Mouse (Mus musculus): ENCODE results near the gene Hspg2. TPM values are rescaled to one million over a fixed set of nuclear protein-coding genes. Genes with fewer than 3 reads are reported as not detected.

Gene Hspg2
- polyA plus RNA-seq (2021; fragmentation: Nextera tagmentation), result 0.88 and 1.2 TPM in 2 replicates
- long read RNA-seq, experiment 1, partial matches to known transcripts, result 0 of 1 reads
- long read RNA-seq, experiment 1, other reads (novel, unspliced or antisense), result 1 of 1 reads
- long read RNA-seq, experiment 2, partial matches to known transcripts, result 1 of 1 reads
- long read RNA-seq, experiment 2, other reads (novel, unspliced or antisense), result 0 of 1 reads

DNA sequence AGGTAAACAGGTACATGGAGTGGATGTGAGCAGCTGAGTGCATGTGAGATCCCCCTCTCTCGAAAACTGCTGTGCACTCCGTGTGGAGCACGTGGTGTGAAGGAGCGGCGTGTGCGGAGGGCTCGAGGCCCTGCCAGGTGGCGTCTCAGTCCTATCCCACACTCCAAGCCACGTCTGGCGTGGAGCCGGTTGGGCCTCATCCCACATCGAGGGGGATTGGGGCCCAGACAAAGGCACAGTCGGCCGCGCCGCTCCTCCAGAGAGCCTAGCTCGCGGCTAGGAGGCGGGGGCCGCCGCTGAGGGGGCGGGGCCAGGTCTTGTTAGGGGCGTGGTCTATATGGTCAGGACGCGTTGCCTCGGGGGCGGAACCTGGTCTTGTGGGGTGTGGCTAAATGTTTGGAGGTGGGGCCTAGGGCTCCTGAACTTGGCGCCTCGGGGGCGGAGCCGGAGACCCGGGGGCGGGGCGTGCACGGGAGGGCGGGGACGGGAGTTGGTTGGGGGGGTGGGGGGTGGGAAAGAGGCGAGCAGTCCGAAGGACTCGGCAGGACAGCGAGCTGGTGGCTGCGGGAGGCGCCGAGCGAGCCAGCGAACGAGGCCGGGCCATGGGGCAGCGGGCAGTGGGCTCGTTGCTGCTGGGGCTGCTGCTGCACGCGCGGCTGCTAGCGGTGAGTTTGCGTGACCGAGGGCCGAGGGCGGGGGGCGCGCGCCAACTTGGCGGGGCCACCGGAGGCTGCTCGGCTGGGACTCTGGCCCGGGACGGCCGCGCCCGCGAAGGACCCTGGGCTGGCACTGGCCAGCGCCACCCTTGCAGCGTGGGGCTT lies at the start of gene Hspg2:
Gene Hspg2 (plus strand): TSS at position 510 of the 821 bp plus-strand sequence.

DNA sequence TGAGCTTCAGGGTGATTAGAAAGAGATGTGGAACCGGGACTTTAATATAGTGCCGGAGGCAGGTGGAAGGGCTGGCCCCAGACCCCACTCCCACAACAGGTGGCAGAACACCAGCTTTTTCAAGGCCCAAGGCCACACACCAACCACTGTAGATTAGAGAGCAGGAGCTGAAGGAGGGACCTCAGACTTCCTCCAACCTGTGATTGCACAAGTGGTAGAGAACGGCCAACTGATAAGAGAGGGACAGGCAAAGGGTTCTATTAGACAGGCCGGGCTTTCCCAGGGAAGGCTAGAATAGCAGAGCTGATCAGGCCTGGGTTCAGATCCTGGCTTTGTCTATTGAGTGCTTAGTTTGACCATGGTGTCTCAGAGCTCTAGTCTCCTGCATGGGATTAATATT lies 38.1 kb upstream of the Hspg2 start, which contains the start of gene Cela3b:
Gene Cela3b (minus strand): TSS at position 39 of the 400 bp plus-strand sequence.

DNA sequence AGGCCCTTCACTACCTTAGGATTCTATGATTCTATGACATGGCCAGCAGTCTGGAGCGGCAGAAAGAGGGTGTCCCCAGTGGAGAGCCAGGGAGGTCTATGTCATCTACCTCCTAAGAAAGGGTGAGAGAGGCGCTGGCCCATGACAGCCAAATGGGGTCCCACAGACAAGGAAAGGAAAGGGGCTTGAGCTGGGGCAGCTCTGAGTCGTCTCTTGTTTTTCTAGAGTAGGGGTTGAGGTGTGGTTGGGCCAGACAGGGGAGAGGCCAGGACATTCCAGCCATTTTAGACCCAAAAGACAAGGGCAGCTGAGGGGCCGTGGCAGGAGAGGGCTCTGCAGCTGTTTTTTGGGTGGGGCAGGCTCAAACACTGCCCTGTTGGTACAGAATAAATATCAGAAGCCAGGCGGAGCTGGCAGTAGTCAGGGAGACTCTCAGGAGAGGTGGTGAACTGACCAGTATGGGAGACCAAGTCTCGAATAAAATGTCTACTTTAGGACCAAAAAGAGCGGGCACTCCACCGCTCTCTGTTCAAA lies 15.3 kb upstream of the Hspg2 start, which contains the start of gene 1700013G24Rik:
Gene 1700013G24Rik (plus strand): TSS at position 51 of the 534 bp plus-strand sequence.

DNA sequence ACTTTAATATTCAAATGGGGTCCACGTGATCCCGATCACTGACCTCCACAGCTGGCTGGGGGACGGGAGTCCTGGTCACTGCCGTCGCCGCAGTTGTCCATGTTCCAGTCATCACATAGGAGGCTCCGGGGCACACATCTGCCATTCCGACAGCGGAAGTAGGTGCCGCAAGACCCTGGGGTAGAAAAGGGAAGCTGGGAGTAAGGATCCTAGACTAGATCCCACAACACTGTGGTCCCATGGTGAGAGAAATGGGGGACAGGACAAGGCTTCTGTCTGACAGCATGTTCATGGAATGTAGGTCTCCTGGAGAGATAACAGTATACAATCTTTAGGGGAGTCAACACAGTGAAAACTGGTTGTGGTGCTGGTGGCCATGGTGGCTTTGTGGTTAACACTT lies 105.9 kb downstream of the Hspg2 start, which contains the start of gene Ldlrad2:
Gene Ldlrad2 (minus strand): TSS at position 101 of the 400 bp plus-strand sequence.

DNA sequence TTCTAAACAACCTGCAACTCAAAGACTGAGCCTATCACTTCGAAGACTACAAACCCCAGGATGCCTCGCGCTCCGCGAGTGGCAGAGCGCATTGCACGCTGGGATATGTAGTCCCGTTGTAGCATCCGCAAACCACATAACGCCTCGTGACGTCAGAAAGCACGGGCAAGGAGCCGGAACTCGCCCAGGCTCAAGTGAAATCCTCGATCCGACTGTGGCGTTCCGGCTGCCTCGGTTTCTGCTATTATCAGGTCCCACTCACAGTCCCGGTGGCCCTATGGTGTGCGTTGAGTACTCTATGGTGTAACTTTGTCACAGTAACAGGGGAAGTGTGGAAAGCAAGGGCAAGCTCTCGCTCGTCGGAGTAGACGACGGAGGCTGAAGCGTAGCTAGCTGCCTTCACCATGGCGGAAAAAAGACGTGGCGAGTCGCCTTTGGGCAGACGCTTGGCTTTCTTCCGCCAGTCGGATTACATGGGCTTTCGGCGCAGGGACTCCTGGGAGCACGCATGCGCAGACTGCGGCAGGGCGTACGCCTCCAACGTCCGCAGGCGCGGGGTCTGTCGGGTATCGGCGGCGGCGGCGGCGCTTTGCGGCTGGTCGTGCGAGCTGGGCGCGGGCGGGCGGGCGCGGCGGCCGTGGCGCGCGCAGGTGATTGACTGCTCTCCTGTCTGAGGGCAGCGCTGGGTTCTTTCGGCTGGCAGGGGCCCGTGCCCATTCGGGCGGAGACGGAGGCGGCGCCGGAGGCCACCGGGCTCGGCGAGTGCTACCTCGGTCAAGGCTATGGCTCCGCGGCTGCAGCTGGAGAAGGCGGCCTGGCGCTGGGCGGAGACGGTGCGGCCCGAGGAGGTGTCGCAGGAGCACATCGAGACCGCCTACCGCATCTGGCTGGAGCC lies 125.3 kb downstream of the Hspg2 start, which contains the start of gene Usp48:
Gene Usp48 (plus strand): TSS at position 155 of the 895 bp plus-strand sequence.

Small RNA genes lying within 50 kb of the gene (microRNA-seq; reads per million reads assigned to microRNA genes)
- gene Mir7018, result not detected

Other genes starting within 250 kb of the Hspg2 start
- 1.3 TPM in 2 replicates for gene Wnt4, start 191.3 kb upstream of the Hspg2 start, polyA plus RNA-seq (2021; fragmentation: Nextera tagmentation)
- gene Cdc42, start 111.0 kb upstream of the Hspg2 start, polyA plus RNA-seq (2021; fragmentation: Nextera tagmentation), result 462 and 467 TPM in 2 replicates
- not detected in 2 replicates for gene Cela3a, start 59.0 kb upstream of the Hspg2 start, polyA plus RNA-seq (2021; fragmentation: Nextera tagmentation)
- gene Cela3b, start 38.2 kb upstream of the Hspg2 start, polyA plus RNA-seq (2021; fragmentation: Nextera tagmentation), result not detected in 2 replicates
- gene 1700013G24Rik, start 15.5 kb upstream of the Hspg2 start, polyA plus RNA-seq (2021; fragmentation: Nextera tagmentation), result not detected in 2 replicates
- 0.41 TPM in 1 of 2 replicates, not detected in the other for gene Ldlrad2, start 105.8 kb downstream of the Hspg2 start, polyA plus RNA-seq (2021; fragmentation: Nextera tagmentation)
- gene Usp48, start 125.0 kb downstream of the Hspg2 start, polyA plus RNA-seq (2021; fragmentation: Nextera tagmentation), result 32.3 and 33.1 TPM in 2 replicates
- 49.6 and 55.6 TPM in 2 replicates for gene Rap1gap, start 196.0 kb downstream of the Hspg2 start, polyA plus RNA-seq (2021; fragmentation: Nextera tagmentation)